Mouse (Mus musculus): ENCODE results near the gene Brpf3.

DNA sequence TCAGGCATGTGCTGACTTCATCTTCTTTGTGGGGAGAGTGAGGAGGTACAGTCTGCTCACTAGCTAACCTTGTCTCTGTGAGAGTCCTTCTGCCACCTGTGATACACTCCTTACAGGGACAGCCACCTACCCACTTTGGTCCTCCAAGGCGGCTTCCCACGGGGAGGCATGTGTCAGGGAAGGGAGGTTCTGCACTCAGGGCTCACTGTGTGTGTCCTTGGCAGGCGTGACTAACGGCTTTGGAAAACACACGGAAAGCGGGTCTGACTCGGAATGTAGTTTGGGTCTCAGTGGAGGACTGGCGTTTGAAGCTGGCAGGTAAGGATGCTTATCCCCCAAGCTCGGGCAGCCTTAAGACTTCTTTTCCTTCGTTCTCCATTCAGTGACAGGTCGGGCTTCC lies 22.9 kb downstream of the Brpf3 start:
- no peak for TF ChIP-seq POLR2A (IDR thresholded peaks at IDR 0.05; ENCODE audit: borderline replicate concordance, low read depth, low read length)
- no peak for TF ChIP-seq CTCF (IDR thresholded peaks at IDR 0.05; ENCODE audit: low read depth, low read length)
